Mouse (Mus musculus) ES-E14 (cell line): ENCODE measurements at regions not wholly inside any gene's neighbourhood (a gene's known extent, or its start where the extent isn't known, plus 50 kb on each side); places are given as distances from the start of the nearest gene placed in this dataset.

Source experiments
- DNase-seq: peaks from one replicate; pipeline ENCODE4 v3.0.0-alpha.2; 2013; ENCODE audit warnings: low read depth, low spot score
- H3K27ac ChIP-seq: 2 replicates; pipeline ENCODE4 v1.5.1; 2012; ENCODE audit warnings: low read depth, mild to moderate bottlenecking, low read length, moderate library complexity, mixed read lengths; ENCODE audit not compliant: poor library complexity, insufficient read depth, severe bottlenecking
- H3K36me3 ChIP-seq: 2 replicates; pipeline ENCODE4 v1.6.1; 2012; ENCODE audit warnings: mild to moderate bottlenecking, low read length, moderate library complexity, mixed read lengths; ENCODE audit not compliant: control insufficient read depth, poor library complexity, insufficient read depth, severe bottlenecking
- H3K4me1 ChIP-seq, 2 experiments: fragments of 150-350 bp in 1 of 2; sonication (generic) in 1 of 2; 2 replicates each; pipeline ENCODE4 v1.6.1; 2012; ENCODE audit warnings: low read length in 2 of 2, mild to moderate bottlenecking in 1 of 2, mixed read lengths in 1 of 2; ENCODE audit not compliant: control insufficient read depth in 2 of 2, insufficient read depth in 2 of 2, poor library complexity in 1 of 2
- H3K4me3 ChIP-seq, 2 experiments: fragments of 150-350 bp in 1 of 2; sonication (generic) in 1 of 2; 2 replicates each; pipeline ENCODE4 v1.5.1; 2012; ENCODE audit warnings: low read length in 2 of 2, low read depth in 1 of 2, mild to moderate bottlenecking in 1 of 2, mixed read lengths in 1 of 2; ENCODE audit not compliant: insufficient read depth in 1 of 2, poor library complexity in 1 of 2, severe bottlenecking in 1 of 2
- H3K9ac ChIP-seq: 2 replicates; pipeline ENCODE4 v1.6.1; 2012; ENCODE audit warnings: low read depth, mild to moderate bottlenecking, low read length, mixed read lengths; ENCODE audit not compliant: poor library complexity, insufficient read depth, severe bottlenecking
- H3K9me3 ChIP-seq: fragments of 150-350 bp; sonication (generic); 2 replicates; pipeline ENCODE4 v1.6.1; 2012; ENCODE audit warnings: low read depth, mild to moderate bottlenecking, low read length; ENCODE audit not compliant: control insufficient read depth, insufficient read depth
- CHD2 ChIP-seq: IDR thresholded peaks from 2 replicates; pipeline ENCODE4 v1.6.1; 2014; ENCODE audit warnings: mild to moderate bottlenecking, low read depth, low read length, inconsistent platforms
- HCFC1 ChIP-seq: IDR thresholded peaks from 2 replicates; pipeline ENCODE4 v1.6.1; 2012; ENCODE audit warnings: low read length, inconsistent platforms, borderline replicate concordance; ENCODE audit not compliant: insufficient read depth
- MAFK ChIP-seq: IDR thresholded peaks from 2 replicates; pipeline ENCODE4 v1.6.1; 2014; ENCODE audit warnings: mild to moderate bottlenecking, low read depth, low read length, inconsistent platforms; ENCODE audit not compliant: insufficient read depth
- ZC3H11A ChIP-seq: IDR thresholded peaks from 2 replicates; pipeline ENCODE4 v1.6.1; 2012; ENCODE audit warnings: low read depth, mild to moderate bottlenecking, inconsistent platforms, low read length, borderline replicate concordance
- ZNF384 ChIP-seq: IDR thresholded peaks from 2 replicates; pipeline ENCODE4 v1.6.1; 2012; ENCODE audit warnings: low read depth, low read length, inconsistent platforms
- in situ Hi-C, 2 experiments: fragments of 600-800 bp; cut with MboI; formaldehyde crosslinking; loops; one replicate each; pipeline ENCODE4 v1.15.1; 2025; ENCODE audit warnings: low sequenced_read_pairs in 2 of 2, inconsistent platforms in 1 of 2; ENCODE audit not compliant: unreplicated experiment in 2 of 2

DNA sequence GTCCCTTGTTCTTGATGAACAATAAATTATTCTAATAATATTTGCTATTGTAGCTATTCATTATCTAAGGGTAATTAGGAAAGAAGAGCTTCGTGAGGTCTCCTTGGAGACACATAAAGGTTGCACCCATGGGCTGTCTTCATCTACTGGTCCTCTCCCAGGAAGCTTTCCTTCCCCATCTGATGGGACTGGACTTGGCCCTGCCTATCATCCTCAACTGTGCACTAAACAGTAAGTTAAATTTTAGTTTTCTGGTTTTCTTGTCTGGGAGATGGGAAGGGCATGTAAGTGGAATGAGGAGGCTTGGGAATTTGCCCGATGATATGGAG is 554.5 kb downstream of the Gm9195 start:
- in situ Hi-C loops, result no loop called here
- H3K4me1 ChIP-seq, result no peaks in the 10 kb centered on the region
- no peak overlapping the region for H3K9ac ChIP-seq
- H3K36me3 ChIP-seq, result no peaks in the 10 kb centered on the region
- TF ChIP-seq ZNF384, result no peak
- TF ChIP-seq HCFC1, result no peak
- no peak for TF ChIP-seq ZC3H11A
- TF ChIP-seq CHD2, result no peak
- no peak for TF ChIP-seq MAFK
- no peak overlapping the region for H3K27ac ChIP-seq
- no peak overlapping the region for H3K4me3 ChIP-seq
- DNase-seq, result no peak
- no peaks in the 10 kb centered on the region for H3K9me3 ChIP-seq

DNA sequence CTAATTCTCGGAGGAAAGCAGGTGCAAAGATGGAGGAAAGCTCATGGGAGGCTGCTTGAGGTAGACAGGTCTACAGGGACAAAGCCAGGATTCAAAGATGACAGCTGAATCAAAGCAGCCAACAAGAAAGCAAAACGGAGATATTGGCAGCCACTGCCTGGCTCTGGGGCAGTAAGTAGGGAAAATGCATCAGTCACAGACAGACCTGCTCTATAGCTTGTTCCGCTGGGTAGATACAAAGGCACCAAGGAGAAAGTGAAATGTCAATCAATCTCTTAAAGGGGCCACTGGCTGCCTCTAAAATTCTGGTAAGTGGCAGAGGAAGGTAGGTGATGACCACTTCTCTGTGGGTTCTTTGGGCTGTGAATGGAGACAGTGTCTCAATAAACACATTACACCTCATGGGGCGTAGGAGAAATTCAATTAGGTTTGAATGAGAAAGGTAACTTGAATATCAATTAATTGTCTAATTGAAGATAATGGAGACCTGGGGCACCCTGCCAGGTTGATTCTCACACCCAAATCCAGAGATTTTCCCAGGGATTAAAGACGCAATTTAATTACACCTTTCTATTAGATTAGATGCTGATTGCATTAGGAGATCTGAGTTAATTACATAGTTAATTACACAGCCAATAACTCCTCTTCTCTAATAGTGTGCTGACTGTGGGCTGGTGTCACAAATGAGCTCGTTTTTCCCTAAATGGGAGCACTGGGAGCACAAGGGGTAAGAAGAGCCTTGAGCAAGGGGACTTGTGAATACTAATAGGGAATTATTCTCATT is 555.1 kb downstream of the Gm9195 start:
- Histone ChIP-seq H3K9ac (no peak overlapping the region), H3K4me1 (no peaks in the 10 kb centered on the region), H3K9me3 (no peaks in the 10 kb centered on the region), H3K4me3 (no peak overlapping the region), H3K27ac (no peak overlapping the region), H3K36me3 (no peaks in the 10 kb centered on the region)
- in situ Hi-C loops, result no loop called here
- DNase-seq, result no peak
- TF ChIP-seq ZNF384 (no peak), MAFK (no peak), CHD2 (no peak), HCFC1 (no peak), ZC3H11A (no peak)

DNA sequence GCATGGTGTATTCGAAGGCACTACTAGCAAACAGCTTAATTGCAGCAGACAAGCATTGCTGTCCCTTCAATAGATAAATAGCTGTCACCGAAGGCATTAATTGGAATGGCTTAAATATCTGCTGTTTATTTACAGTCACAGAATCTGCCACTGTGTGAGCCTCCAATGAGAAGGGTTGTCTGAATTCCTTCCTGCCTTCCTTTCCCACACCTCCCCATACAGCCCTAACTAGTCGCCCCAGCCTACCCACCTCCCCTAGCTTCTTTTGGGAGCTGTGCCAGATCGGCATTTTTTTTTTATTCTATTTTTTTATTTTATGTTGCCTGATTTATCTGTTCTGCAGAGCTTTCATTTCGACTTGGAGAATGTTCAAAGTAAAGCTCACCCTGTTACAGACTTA is 575.7 kb downstream of the Gm9195 start:
- Histone ChIP-seq H3K4me3 (no peak overlapping the region), H3K4me1 (no peaks in the 10 kb centered on the region), H3K36me3 (no peaks in the 10 kb centered on the region), H3K27ac (no peak overlapping the region), H3K9ac (no peak overlapping the region), H3K9me3 (no peaks in the 10 kb centered on the region)
- in situ Hi-C loops, result no loop called here
- no peak for TF ChIP-seq CHD2
- DNase-seq, result no peak

DNA sequence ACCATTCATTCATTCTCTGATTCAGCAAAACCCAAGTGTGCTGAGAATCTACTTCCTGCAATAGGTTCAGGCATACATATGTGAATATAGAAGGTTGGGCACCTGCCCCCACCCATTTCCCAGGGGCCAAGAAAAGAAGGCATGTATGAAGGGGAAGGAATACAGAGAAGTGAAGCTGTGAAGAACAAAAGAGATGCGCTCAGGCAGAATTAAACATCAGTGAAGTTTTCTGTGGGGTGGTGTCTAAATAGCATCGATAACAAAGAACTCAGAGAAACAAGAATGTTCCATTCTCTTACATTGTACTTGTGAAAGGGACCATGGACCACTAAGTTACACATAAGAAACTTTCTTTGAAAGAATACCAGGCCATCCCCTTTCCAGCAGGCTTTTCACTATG is 580.7 kb downstream of the Gm9195 start:
- no peak for DNase-seq
- in situ Hi-C loops, result no loop called here
- no peaks in the 10 kb centered on the region for H3K36me3 ChIP-seq
- H3K4me3 ChIP-seq, result no peak overlapping the region
- no peak overlapping the region for H3K9ac ChIP-seq
- no peak for TF ChIP-seq MAFK
- TF ChIP-seq ZNF384, result no peak
- TF ChIP-seq CHD2, result no peak
- TF ChIP-seq ZC3H11A, result no peak
- no peak for TF ChIP-seq HCFC1
- no peak overlapping the region for H3K27ac ChIP-seq
- H3K9me3 ChIP-seq, result no peaks in the 10 kb centered on the region
- H3K4me1 ChIP-seq, result no peaks in the 10 kb centered on the region

DNA sequence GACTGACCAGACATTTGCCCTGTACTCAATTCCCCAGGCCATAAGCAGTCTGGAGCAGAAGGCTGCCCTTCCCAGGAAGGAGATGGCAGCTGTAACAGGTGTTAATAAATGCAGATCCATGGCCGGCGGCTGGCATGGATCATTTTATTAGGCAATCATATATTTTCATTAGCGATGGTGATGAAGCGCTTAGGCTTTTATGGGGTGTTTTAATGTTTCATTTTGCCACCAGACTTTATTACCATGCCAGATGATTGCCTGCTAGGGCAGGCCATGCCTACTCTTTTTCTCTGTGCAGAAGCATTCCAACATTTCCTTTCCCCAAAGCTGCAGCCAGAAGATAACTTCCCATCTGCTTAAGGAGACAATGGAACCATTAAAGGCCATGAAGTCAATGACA is 596.2 kb downstream of the Gm9195 start:
- Histone ChIP-seq H3K27ac (no peak overlapping the region), H3K4me3 (no peak overlapping the region)
- in situ Hi-C loops, result loop anchor here in 1 of 2 experiments (25.0 kb wide), 1 partner anchor 108 kb away; no protein-coding TSS in a partner anchor

More for the DNA sequence above, 596.2 kb downstream of the Gm9195 start:
- no peak for DNase-seq
- H3K36me3 ChIP-seq, result no peaks in the 10 kb centered on the region
- no peak for TF ChIP-seq ZC3H11A
- no peak overlapping the region for H3K9ac ChIP-seq
- H3K4me1 ChIP-seq, result no peaks in the 10 kb centered on the region
- H3K9me3 ChIP-seq, result no peaks in the 10 kb centered on the region
